Comparison of ENCODE assay signal across 17 mouse cellular contexts in the genomic region with DNA sequence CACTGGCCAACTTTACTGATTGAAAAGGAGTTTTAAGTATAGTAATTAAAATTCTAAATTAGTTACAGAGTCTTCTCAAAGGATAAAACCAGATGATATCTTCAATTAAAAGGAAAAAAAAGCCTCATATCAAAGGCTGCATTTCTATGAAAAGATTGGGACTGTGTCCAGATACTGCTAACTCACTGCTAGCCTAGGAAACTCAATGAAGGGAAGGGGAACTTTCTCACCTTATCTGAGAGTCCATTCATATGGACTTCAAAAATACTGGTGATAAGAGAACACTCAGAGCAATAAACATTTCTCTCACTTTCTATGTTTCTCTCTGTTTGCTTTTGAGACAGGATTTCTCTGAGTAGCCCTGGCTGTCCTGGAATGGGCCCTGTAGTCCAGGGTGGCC.
"Had no signal": no experiment of that assay in that cellular context is flagged by ENCODE, and none has a peak within 500 bp of the region (broad histone marks: within the 10 kb centered on the region; RNA-seq: fewer than 3 reads in every experiment).

No protein-coding gene starts in this region.

- H3K4me2 ChIP-seq: kidney, embryonic 15.5 days; limb, embryonic 12.5 days; limb, embryonic 15.5 days; lung, embryonic 15.5 days; midbrain, embryonic 11.5 days; stomach, embryonic 15.5 days had no signal

- H3K4me1 ChIP-seq: limb, embryonic 12.5 days; limb, embryonic 15.5 days; lung, embryonic 15.5 days; stomach, embryonic 15.5 days had no signal

- H3K9ac ChIP-seq: kidney, embryonic 15.5 days; limb, embryonic 12.5 days; limb, embryonic 15.5 days; liver, embryonic 14.5 days; lung, embryonic 15.5 days; stomach, embryonic 15.5 days had no signal

- H3K27ac ChIP-seq: kidney, embryonic 15.5 days; limb, embryonic 12.5 days; limb, embryonic 15.5 days; liver, embryonic 14.5 days; lung, embryonic 15.5 days had no signal

- H3K4me3 ChIP-seq: kidney, embryonic 15.5 days; limb, embryonic 12.5 days; limb, embryonic 15.5 days; lung, embryonic 15.5 days; megakaryocyte, embryonic 14.5 days; stomach, embryonic 15.5 days had no signal

- H3K9me3 ChIP-seq: kidney, embryonic 15.5 days; limb, embryonic 12.5 days; limb, embryonic 15.5 days; lung, embryonic 15.5 days; megakaryocyte, embryonic 14.5 days; stomach, embryonic 15.5 days had no signal

- H3K27me3 ChIP-seq: kidney, embryonic 15.5 days; limb, embryonic 12.5 days; limb, embryonic 15.5 days; lung, embryonic 15.5 days; stomach, embryonic 15.5 days had no signal

- H3K36me3 ChIP-seq: kidney, embryonic 15.5 days; limb, embryonic 12.5 days; limb, embryonic 15.5 days; lung, embryonic 15.5 days; stomach, embryonic 15.5 days had no signal

- DNase-seq: kidney, postnatal 10 days; left cerebral cortex, postnatal 4 days; lung, adult 18-20 months; lung, postnatal 10 days; lung, postnatal 36 days; midbrain, embryonic 14.5 days; thymus, adult 2 months; thymus, postnatal 14 days; thymus, postnatal 4 days had no signal
